Mouse (Mus musculus): ENCODE data around the gene Pmepa1. TPM values are rescaled to one million over a fixed set of nuclear protein-coding genes. Genes with fewer than 3 reads are reported as not detected.

The Pmepa1 gene
- total and polyA plus RNA-seq, 2 experiments from 2014 or later = 3.1 to 6.9 TPM

DNA sequence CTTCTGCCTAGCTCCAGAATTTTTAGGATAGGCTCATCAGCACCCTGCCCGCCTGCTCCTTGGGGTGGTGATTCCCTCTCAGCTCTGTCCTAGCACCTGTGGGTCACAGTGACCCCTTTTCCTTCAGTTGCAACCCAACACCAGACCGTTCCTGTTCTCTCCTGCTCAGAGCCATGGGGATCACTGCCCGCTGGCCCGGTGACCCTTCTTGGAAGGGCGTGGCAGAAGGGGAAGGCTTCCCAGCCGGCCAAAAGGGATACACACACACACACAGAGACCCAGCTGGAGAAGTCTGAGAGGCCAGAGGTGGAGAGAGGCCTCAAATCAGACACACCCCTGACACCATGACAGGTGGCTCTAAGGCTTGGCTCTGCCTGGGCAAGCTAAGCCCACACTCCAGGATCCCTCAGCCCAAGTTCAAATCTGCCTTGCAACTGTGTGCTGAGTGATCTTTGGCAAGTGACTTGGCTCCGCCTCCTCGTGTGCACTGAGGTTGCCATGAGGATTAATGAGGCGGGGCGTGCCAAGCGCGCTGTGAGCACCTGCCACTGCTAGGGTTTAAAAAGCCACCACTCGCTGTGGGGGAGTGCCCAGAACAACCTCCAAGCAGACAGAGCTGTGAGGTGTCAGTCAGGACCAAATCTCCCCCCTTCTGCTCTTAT, 11.7 kb downstream of the Pmepa1 start:
- ATAC-seq = peak; percentile 84
- H3K9ac ChIP-seq = no peak overlapping the region

DNA sequence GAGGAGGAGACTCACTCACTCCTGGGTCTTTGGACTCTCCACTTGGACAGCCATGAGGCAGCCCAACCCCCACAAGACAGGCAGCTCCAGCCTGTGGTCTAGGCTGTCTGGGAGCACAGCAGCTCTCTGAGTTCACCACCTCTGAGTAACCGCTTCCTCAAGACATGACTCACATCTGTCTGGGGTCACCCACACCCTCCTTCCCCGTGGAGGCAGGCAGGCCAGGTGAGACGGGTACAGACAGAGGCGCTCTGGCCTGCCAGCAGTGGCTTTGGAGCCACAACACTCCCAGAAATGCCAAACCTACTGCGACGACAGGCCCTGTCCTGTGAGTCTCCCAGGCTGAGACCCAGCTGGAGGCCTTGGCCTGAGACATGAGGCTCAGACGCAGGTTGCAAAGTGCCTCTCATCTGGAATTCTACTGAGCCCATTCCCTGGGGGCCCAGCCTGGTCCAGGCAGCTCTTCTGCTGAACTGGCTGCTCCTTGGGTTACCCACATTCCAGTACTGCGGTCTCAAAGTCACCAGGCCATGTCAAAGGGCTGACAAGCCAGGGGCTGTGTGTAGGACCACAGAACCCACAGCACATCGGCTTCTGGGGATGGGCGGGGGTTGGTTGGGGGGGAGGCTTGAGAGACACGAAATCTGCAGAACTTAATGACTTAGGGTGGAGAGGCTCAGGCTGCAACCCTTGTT, 12.6 kb downstream of the Pmepa1 start:
- DNase-seq = no peak
- Histone ChIP-seq H3K4me1 (ENCODE audit: insufficient read depth) (peaks cover 9% of the 10 kb centered on the region), H3K9ac (no peak overlapping the region), H3K9me3 (ENCODE audit: low read length) (no peaks in the 10 kb centered on the region), H3K27ac (ENCODE audit: low read depth, low read length) (no peak overlapping the region), H3K4me2 (ENCODE audit: low read depth) (no peak overlapping the region), H3K4me3 (ENCODE audit: low read depth, low read length) (no peak overlapping the region), H3K27me3 (ENCODE audit: insufficient read depth, low read length) (no peaks in the 10 kb centered on the region), H3K36me3 (ENCODE audit: insufficient read depth) (no peaks in the 10 kb centered on the region)
- no peak for ATAC-seq
- TF ChIP-seq CTCF (IDR thresholded peaks at IDR 0.05; ENCODE audit: low read depth) = no peak
- WGBS = 69% methylated on average over 11 of the region's 11 CpGs

More for the DNA sequence above, 11.7 kb downstream of the Pmepa1 start:
- peak; percentile 73 for DNase-seq
- WGBS = 20% methylated on average over 13 of the region's 13 CpGs
- Histone ChIP-seq H3K9me3 (ENCODE audit: low read length) (no peaks in the 10 kb centered on the region), H3K4me3 (ENCODE audit: low read depth, low read length) (no peak overlapping the region), H3K27me3 (ENCODE audit: insufficient read depth, low read length) (no peaks in the 10 kb centered on the region), H3K27ac (ENCODE audit: low read depth, low read length) (no peak overlapping the region), H3K4me1 (ENCODE audit: insufficient read depth) (peaks cover 11% of the 10 kb centered on the region), H3K4me2 (ENCODE audit: low read depth) (no peak overlapping the region), H3K36me3 (ENCODE audit: insufficient read depth) (no peaks in the 10 kb centered on the region)
- TF ChIP-seq CTCF (IDR thresholded peaks at IDR 0.05; ENCODE audit: low read depth) = no peak

DNA sequence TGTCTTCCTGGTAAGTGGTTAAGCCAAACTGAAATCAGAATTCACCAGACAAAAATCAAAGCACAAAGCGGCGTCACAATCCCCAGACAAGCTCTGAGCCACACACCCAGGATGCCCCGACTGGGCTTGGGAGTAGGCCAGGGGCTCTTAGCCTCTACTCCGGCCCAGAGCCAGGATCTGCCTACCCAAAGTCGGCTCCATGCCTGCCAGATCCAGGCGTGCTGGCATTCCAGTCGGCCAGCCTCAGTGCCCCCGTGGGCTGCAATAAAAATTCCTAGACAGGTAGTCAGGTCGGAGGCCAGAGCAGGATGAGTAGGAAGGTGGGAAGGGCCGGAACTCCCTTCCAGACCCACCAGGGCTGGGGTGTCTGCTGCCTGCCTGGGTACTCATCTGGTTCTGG, 14.8 kb downstream of the Pmepa1 start:
- Histone ChIP-seq H3K9ac (no peak overlapping the region), H3K27ac (ENCODE audit: low read depth, low read length) (no peak overlapping the region), H3K4me3 (ENCODE audit: low read depth, low read length) (no peak overlapping the region), H3K36me3 (ENCODE audit: insufficient read depth) (no peaks in the 10 kb centered on the region), H3K9me3 (ENCODE audit: low read length) (no peaks in the 10 kb centered on the region), H3K4me2 (ENCODE audit: low read depth) (no peak overlapping the region), H3K27me3 (ENCODE audit: insufficient read depth, low read length) (no peaks in the 10 kb centered on the region), H3K4me1 (ENCODE audit: insufficient read depth) (peaks cover 29% of the 10 kb centered on the region)
- no peak for ATAC-seq
- peak; percentile 48 for DNase-seq
- 63% methylated on average over 10 of the region's 10 CpGs for WGBS
- TF ChIP-seq CTCF (IDR thresholded peaks at IDR 0.05; ENCODE audit: low read depth) = no peak

DNA sequence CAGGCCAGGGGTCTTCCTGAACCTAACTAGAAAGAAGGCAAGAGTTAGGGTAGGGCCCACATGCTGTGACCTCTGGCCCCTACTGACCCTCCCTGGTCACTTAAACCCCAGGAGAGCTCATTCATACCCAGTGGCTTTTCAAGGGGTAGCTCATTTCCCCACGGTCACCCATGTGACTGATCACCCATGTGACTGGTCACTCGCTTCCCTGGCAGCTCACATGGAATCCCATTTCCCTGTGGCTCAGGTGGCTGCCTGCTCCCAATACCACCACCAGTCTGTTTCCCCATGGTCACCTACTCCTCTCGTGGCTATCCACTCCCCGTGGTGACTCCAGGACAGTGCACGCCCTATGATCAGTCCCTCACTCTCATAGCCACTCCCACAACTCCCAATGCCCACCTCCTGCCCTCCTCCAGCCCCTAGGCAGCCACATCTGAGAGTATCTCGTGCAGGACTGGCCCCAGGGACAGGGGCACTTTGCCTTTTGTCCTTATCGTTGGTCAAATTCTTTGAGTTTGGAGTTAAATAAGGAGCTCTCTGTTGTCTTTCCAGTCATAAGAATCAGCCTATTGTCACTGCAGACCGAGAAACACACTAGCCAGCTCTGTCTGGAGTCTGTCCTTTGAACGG, 17.8 kb downstream of the Pmepa1 start:
- no peaks in the 10 kb centered on the region for H3K36me3 ChIP-seq (ENCODE audit: insufficient read depth)
- no peak for TF ChIP-seq CTCF (IDR thresholded peaks at IDR 0.05; ENCODE audit: low read depth)
- no peaks in the 10 kb centered on the region for H3K9me3 ChIP-seq (ENCODE audit: low read length)
- no peak overlapping the region for H3K9ac ChIP-seq
- 33% methylated on average over 9 of the region's 9 CpGs for WGBS
- ATAC-seq (no peak), DNase-seq (no peak)
- peaks cover 31% of the 10 kb centered on the region for H3K4me1 ChIP-seq (ENCODE audit: insufficient read depth)
- H3K4me2 ChIP-seq (ENCODE audit: low read depth) = no peak overlapping the region
- 0 out of 2 replicates have a peak overlapping the region, but pooled peaks have one; percentile 29 for H3K27ac ChIP-seq (ENCODE audit: low read depth, low read length)
- no peaks in the 10 kb centered on the region for H3K27me3 ChIP-seq (ENCODE audit: insufficient read depth, low read length)
- no peak overlapping the region for H3K4me3 ChIP-seq (ENCODE audit: low read depth, low read length)

DNA sequence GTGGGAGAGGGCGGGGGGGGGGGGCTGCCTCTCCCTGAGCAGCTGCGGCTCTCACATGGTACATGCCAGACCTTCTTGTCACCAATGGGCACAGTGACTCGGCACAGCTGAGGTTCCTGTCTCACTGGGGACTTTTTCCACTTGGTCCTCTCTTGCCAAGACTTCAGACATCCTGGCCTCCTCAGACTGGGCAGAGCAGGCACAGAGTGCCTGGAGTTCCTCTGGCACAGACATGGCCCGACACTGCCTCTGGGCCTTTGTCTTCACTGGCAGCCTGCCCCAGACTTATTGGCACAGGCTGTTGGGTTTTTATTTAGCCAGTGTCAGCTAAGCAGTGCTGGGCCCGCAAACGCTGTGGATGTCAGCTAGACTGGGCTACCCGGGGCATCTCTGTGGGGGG, 18.7 kb downstream of the Pmepa1 start:
- 14% methylated on average over 7 of the region's 7 CpGs for WGBS

DNA sequence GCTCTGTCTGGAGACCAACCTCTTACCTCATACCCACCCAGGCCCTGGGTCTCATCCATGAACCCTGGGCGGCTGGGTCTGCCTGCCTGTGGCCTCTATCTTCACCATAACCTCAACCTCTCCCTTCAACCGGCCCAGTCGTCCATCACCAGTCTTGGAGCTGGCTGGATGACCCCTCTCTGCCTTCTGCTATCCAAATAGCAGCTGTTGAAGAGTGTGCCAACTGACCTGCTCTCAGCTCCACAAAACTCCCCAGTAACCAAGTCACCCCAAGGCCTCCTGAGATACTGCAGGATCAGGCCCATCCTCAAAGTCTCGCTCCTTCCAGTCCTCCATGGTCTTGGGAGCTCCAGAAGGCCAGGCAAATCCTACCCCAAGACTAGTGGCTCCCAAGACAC, 19.8 kb downstream of the Pmepa1 start:
- ATAC-seq = no peak
- 69% methylated on average over 4 of the region's 4 CpGs for WGBS
- no peak for DNase-seq

More for the DNA sequence above, 18.7 kb downstream of the Pmepa1 start:
- Histone ChIP-seq H3K27ac (ENCODE audit: low read depth, low read length) (0 out of 2 replicates have a peak overlapping the region, but pooled peaks have one; percentile 29), H3K27me3 (ENCODE audit: insufficient read depth, low read length) (no peaks in the 10 kb centered on the region), H3K36me3 (ENCODE audit: insufficient read depth) (no peaks in the 10 kb centered on the region), H3K9ac (no peak overlapping the region), H3K4me1 (ENCODE audit: insufficient read depth) (peaks cover 37% of the 10 kb centered on the region), H3K4me2 (ENCODE audit: low read depth) (no peak overlapping the region), H3K4me3 (ENCODE audit: low read depth, low read length) (no peak overlapping the region), H3K9me3 (ENCODE audit: low read length) (no peaks in the 10 kb centered on the region)
- peak; percentile 84 for DNase-seq
- no peak for TF ChIP-seq CTCF (IDR thresholded peaks at IDR 0.05; ENCODE audit: low read depth)
- peak; percentile 86 for ATAC-seq

More for the DNA sequence above, 19.8 kb downstream of the Pmepa1 start:
- Histone ChIP-seq H3K27me3 (ENCODE audit: insufficient read depth, low read length) (no peaks in the 10 kb centered on the region), H3K9ac (no peak overlapping the region), H3K27ac (ENCODE audit: low read depth, low read length) (no peak overlapping the region), H3K4me2 (ENCODE audit: low read depth) (no peak overlapping the region), H3K4me1 (ENCODE audit: insufficient read depth) (peaks cover 42% of the 10 kb centered on the region), H3K9me3 (ENCODE audit: low read length) (no peaks in the 10 kb centered on the region), H3K4me3 (ENCODE audit: low read depth, low read length) (no peak overlapping the region), H3K36me3 (ENCODE audit: insufficient read depth) (no peaks in the 10 kb centered on the region)
- TF ChIP-seq CTCF (IDR thresholded peaks at IDR 0.05; ENCODE audit: low read depth) = no peak

Data from forebrain, postnatal 0 days (tissue).